Mouse (Mus musculus): Measurements from ENCODE around the gene 4930444G20Rik.
"Not testable (repeated sequence)": the region's sequence is repeated elsewhere in the genome, so short reads cannot be mapped to it uniquely, and the experiment has no call there.

4930444G20Rik gene

GRCm38 (mm10) chr10:22067979-22068378, at the start of gene 4930444G20Rik:
Gene 4930444G20Rik (minus strand): TSS chr10:22068079.
- DNase-seq (ENCODE audit: low read depth, low spot score), result not testable (repeated sequence)

- DNase-seq (ENCODE audit: low read depth, low spot score), result no peak
Measured at GRCm38 (mm10) chr10:22074531-22074930, 6.7 kb upstream of the 4930444G20Rik start.

GRCm38 (mm10) chr10:22072739-22073138, 4.9 kb upstream of the 4930444G20Rik start:
- no peak for DNase-seq (ENCODE audit: low read depth, low spot score)

GRCm38 (mm10) chr10:22070576-22070975, 2.7 kb upstream of the 4930444G20Rik start:
- no peak for DNase-seq (ENCODE audit: low read depth, low spot score)

- no peak for DNase-seq (ENCODE audit: low read depth, low spot score)
Measured at GRCm38 (mm10) chr10:22070168-22070567, 2.3 kb upstream of the 4930444G20Rik start.

- no peak for DNase-seq (ENCODE audit: low read depth, low spot score)
Measured at GRCm38 (mm10) chr10:22059415-22059814, 8.5 kb downstream of the 4930444G20Rik start.

GRCm38 (mm10) chr10:22059026-22059325, 8.9 kb downstream of the 4930444G20Rik start:
- no peak for DNase-seq (ENCODE audit: low read depth, low spot score)

GRCm38 (mm10) chr10:22058218-22059025, 9.5 kb downstream of the 4930444G20Rik start:
- DNase-seq (ENCODE audit: low read depth, low spot score), result peak; percentile 84

- no peak for DNase-seq (ENCODE audit: low read depth, low spot score)
Measured at GRCm38 (mm10) chr10:22055308-22055707, 12.6 kb downstream of the 4930444G20Rik start.

- not testable (repeated sequence) for DNase-seq (ENCODE audit: low read depth, low spot score)
Measured at GRCm38 (mm10) chr10:22036256-22036655, 31.6 kb downstream of the 4930444G20Rik start.

- no peak for DNase-seq (ENCODE audit: low read depth, low spot score)
Measured at GRCm38 (mm10) chr10:22034303-22034702, 33.6 kb downstream of the 4930444G20Rik start.

GRCm38 (mm10) chr10:22018618-22019017, 49.3 kb downstream of the 4930444G20Rik start:
- DNase-seq (ENCODE audit: low read depth, low spot score), result no peak

- DNase-seq (ENCODE audit: low read depth, low spot score), result no peak
Measured at GRCm38 (mm10) chr10:22017469-22018159, 50.3 kb downstream of the 4930444G20Rik start.

All from telencephalon, adult 2 months (tissue).